Mouse (Mus musculus): ENCODE results near the gene Morc3. TPM values are rescaled to one million over a fixed set of nuclear protein-coding genes. Genes with fewer than 3 reads are reported as not detected.

Morc3 gene
- polyA plus RNA-seq, 1 experiment from 2014 or later, result 33.6 TPM

- no peaks in the 10 kb centered on the region for H3K4me1 ChIP-seq
- H3K27ac ChIP-seq, result no peak overlapping the region
- H3K9me3 ChIP-seq, result no peaks in the 10 kb centered on the region
- ATAC-seq (ENCODE audit: low FRiP score), result no peak
- no peaks in the 10 kb centered on the region for H3K27me3 ChIP-seq
- WGBS, result 83% methylated on average over 6 of the region's 6 CpGs
- no peak overlapping the region for H3K9ac ChIP-seq
- peaks cover 63% of the 10 kb centered on the region for H3K36me3 ChIP-seq (replicated peaks)
- no peak overlapping the region for H3K4me3 ChIP-seq (replicated peaks)
- H3K4me2 ChIP-seq, result no peak overlapping the region
Observed at GRCm38 (mm10) chr16:93903027-93903426, 71.1 kb downstream of the Morc3 start.

GRCm38 (mm10) chr16:93906156-93907014 lies 74.5 kb downstream of the Morc3 start:
- Histone ChIP-seq H3K4me2 (no peak overlapping the region), H3K9me3 (no peaks in the 10 kb centered on the region), H3K4me1 (no peaks in the 10 kb centered on the region), H3K36me3 (replicated peaks) (peaks cover 49% of the 10 kb centered on the region), H3K27ac (0 out of 2 replicates have a peak overlapping the region, but pooled peaks have one; percentile 31), H3K9ac (no peak overlapping the region), H3K27me3 (no peaks in the 10 kb centered on the region), H3K4me3 (replicated peaks) (no peak overlapping the region)
- WGBS, result 80% methylated on average over 11 of the region's 11 CpGs
- 0 out of 2 replicates have a peak, but pooled peaks have one; percentile 36 for ATAC-seq (ENCODE audit: low FRiP score)

GRCm38 (mm10) chr16:93907761-93908160 lies 75.8 kb downstream of the Morc3 start:
- peaks cover 35% of the 10 kb centered on the region for H3K36me3 ChIP-seq (replicated peaks)
- no peak overlapping the region for H3K4me3 ChIP-seq (replicated peaks)
- 77% methylated on average over 5 of the region's 5 CpGs for WGBS
- no peaks in the 10 kb centered on the region for H3K27me3 ChIP-seq
- no peak overlapping the region for H3K4me2 ChIP-seq
- H3K9ac ChIP-seq, result no peak overlapping the region
- H3K9me3 ChIP-seq, result no peaks in the 10 kb centered on the region
- no peak overlapping the region for H3K27ac ChIP-seq
- ATAC-seq (ENCODE audit: low FRiP score), result no peak
- H3K4me1 ChIP-seq, result no peaks in the 10 kb centered on the region

GRCm38 (mm10) chr16:93908196-93908595 lies 76.3 kb downstream of the Morc3 start:
- no peak for ATAC-seq (ENCODE audit: low FRiP score)
- H3K27ac ChIP-seq, result no peak overlapping the region
- no peaks in the 10 kb centered on the region for H3K9me3 ChIP-seq
- no peak overlapping the region for H3K9ac ChIP-seq
- H3K36me3 ChIP-seq (replicated peaks), result peaks cover 31% of the 10 kb centered on the region
- no peak overlapping the region for H3K4me2 ChIP-seq
- H3K4me1 ChIP-seq, result no peaks in the 10 kb centered on the region
- 95% methylated on average over 8 of the region's 8 CpGs for WGBS
- H3K27me3 ChIP-seq, result no peaks in the 10 kb centered on the region
- no peak overlapping the region for H3K4me3 ChIP-seq (replicated peaks)

GRCm38 (mm10) chr16:93909936-93910335 lies 78.0 kb downstream of the Morc3 start:
- Histone ChIP-seq H3K27ac (no peak overlapping the region), H3K4me1 (no peaks in the 10 kb centered on the region), H3K9ac (no peak overlapping the region), H3K27me3 (no peaks in the 10 kb centered on the region), H3K36me3 (replicated peaks) (peaks cover 17% of the 10 kb centered on the region), H3K4me2 (no peak overlapping the region), H3K9me3 (no peaks in the 10 kb centered on the region), H3K4me3 (replicated peaks) (no peak overlapping the region)
- ATAC-seq (ENCODE audit: low FRiP score), result no peak
- 92% methylated on average over 3 of the region's 3 CpGs for WGBS

- no peak overlapping the region for H3K4me2 ChIP-seq
- no peak for ATAC-seq (ENCODE audit: low FRiP score)
- no peak overlapping the region for H3K27ac ChIP-seq
- H3K27me3 ChIP-seq, result no peaks in the 10 kb centered on the region
- H3K9me3 ChIP-seq, result no peaks in the 10 kb centered on the region
- WGBS, result 70% methylated on average over 28 of the region's 28 CpGs
- H3K9ac ChIP-seq, result no peak overlapping the region
- H3K4me3 ChIP-seq (replicated peaks), result no peak overlapping the region
- H3K4me1 ChIP-seq, result no peaks in the 10 kb centered on the region
- H3K36me3 ChIP-seq (replicated peaks), result peaks cover 13% of the 10 kb centered on the region
Observed at GRCm38 (mm10) chr16:93910735-93911665, 79.1 kb downstream of the Morc3 start.

- no peak for ATAC-seq (ENCODE audit: low FRiP score)
- Histone ChIP-seq H3K4me2 (no peak overlapping the region), H3K9me3 (no peaks in the 10 kb centered on the region), H3K36me3 (replicated peaks) (0 out of 2 replicates have a peak, but pooled peaks cover 2% of the 10 kb centered on the region), H3K27me3 (no peaks in the 10 kb centered on the region), H3K27ac (no peak overlapping the region), H3K9ac (no peak overlapping the region), H3K4me1 (no peaks in the 10 kb centered on the region), H3K4me3 (replicated peaks) (no peak overlapping the region)
- 87% methylated on average over 5 of the region's 5 CpGs for whole genome bisulfite sequencing
Observed at GRCm38 (mm10) chr16:93912158-93912557, 80.2 kb downstream of the Morc3 start.

- Histone ChIP-seq H3K4me3 (replicated peaks) (no peak overlapping the region), H3K27ac (no peak overlapping the region), H3K9ac (no peak overlapping the region), H3K36me3 (replicated peaks) (no peaks in the 10 kb centered on the region), H3K27me3 (0 out of 2 replicates have a peak, but pooled peaks cover 4% of the 10 kb centered on the region), H3K4me1 (no peaks in the 10 kb centered on the region), H3K4me2 (no peak overlapping the region), H3K9me3 (no peaks in the 10 kb centered on the region)
- WGBS, result 78% methylated on average over 3 of the region's 3 CpGs
- ATAC-seq (ENCODE audit: low FRiP score), result no peak
Observed at GRCm38 (mm10) chr16:93912808-93913207, 80.9 kb downstream of the Morc3 start.

GRCm38 (mm10) chr16:93913881-93914576 lies 82.1 kb downstream of the Morc3 start:
- Histone ChIP-seq H3K27ac (no peak overlapping the region), H3K27me3 (0 out of 2 replicates have a peak, but pooled peaks cover 4% of the 10 kb centered on the region)
- 85% methylated on average over 10 of the region's 10 CpGs for WGBS

GRCm38 (mm10) chr16:93915338-93915849 lies 83.5 kb downstream of the Morc3 start:
- 0 out of 2 replicates have a peak, but pooled peaks cover 4% of the 10 kb centered on the region for H3K27me3 ChIP-seq
- H3K4me3 ChIP-seq (replicated peaks), result no peak overlapping the region
- WGBS, result 37% methylated on average over 9 of the region's 10 CpGs
- H3K9ac ChIP-seq, result no peak overlapping the region
- H3K36me3 ChIP-seq (replicated peaks), result no peaks in the 10 kb centered on the region
- ATAC-seq (ENCODE audit: low FRiP score), result no peak
- H3K4me2 ChIP-seq, result no peak overlapping the region
- H3K27ac ChIP-seq, result no peak overlapping the region
- no peaks in the 10 kb centered on the region for H3K9me3 ChIP-seq
- peaks cover 3% of the 10 kb centered on the region; the same call in 1 of the 2 replicates for H3K4me1 ChIP-seq

More at GRCm38 (mm10) chr16:93913881-93914576, 82.1 kb downstream of the Morc3 start:
- no peak overlapping the region for H3K4me3 ChIP-seq (replicated peaks)
- H3K4me1 ChIP-seq, result peaks cover 3% of the 10 kb centered on the region; the same call in 1 of the 2 replicates
- H3K9ac ChIP-seq, result no peak overlapping the region
- no peaks in the 10 kb centered on the region for H3K36me3 ChIP-seq (replicated peaks)
- ATAC-seq (ENCODE audit: low FRiP score), result no peak
- H3K9me3 ChIP-seq, result no peaks in the 10 kb centered on the region
- no peak overlapping the region for H3K4me2 ChIP-seq

All from forebrain, embryonic 12.5 days (tissue).